Mouse (Mus musculus): ENCODE results near the gene Trim67.

DNA sequence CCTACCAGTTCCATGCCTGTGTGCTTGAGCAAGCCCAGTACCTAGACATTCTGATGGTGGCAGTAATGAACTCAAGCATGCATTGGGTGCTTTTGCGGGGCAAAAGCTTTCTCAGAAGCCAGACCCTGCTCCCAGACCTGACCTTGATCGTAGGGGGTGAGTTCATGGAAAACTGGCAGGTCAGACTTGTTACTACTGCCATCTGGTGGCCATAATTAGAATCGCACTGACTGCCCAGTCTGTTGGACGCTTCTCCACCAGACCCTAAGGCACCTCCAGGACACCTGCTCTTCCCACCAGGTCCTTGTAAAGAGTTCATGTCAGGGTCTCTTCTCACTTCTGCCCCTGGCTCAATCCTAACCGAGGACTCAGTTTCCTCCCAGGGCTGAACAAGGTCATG is 34.5 kb downstream of the Trim67 start:
- no peak for TF ChIP-seq POLR2A (IDR thresholded peaks at IDR 0.05; ENCODE audit: borderline replicate concordance, low read depth, low read length)
- TF ChIP-seq CTCF (IDR thresholded peaks at IDR 0.05; ENCODE audit: low read depth, low read length), result peak; percentile 89
